Mouse (Mus musculus) liver, embryonic 14.5 days (tissue): ENCODE measurements at regions not wholly inside any gene's neighbourhood (a gene's known extent, or its start where the extent isn't known, plus 50 kb on each side); places are given as distances from the start of the nearest gene placed in this dataset.

Experiments
- ATAC-seq: fragments of 200-750 bp; cut with Nextera tagmentation; 2 replicates; pipeline ENCODE4 v1.8.0; 2017; ENCODE audit warnings: moderate number of reproducible peaks, mild to moderate bottlenecking, moderate library complexity; ENCODE audit not compliant: insufficient read depth
- DNase-seq, 3 experiments: peaks; one replicate each; pipeline ENCODE4 v3.0.0-alpha.2; 2012 to 2013; ENCODE audit warnings: low read depth in 3 of 3, low spot score in 3 of 3
- H3K27ac ChIP-seq: fragments of 300-500 bp; sonication (generic); 2 replicates; pipeline ENCODE4 v1.5.1; 2014; ENCODE audit warnings: moderate library complexity, mild to moderate bottlenecking, control low read depth, inconsistent platforms
- H3K27me3 ChIP-seq: fragments of 300-500 bp; sonication (generic); 2 replicates; pipeline ENCODE4 v1.6.1; 2014; ENCODE audit warnings: mild to moderate bottlenecking, low read length, moderate library complexity; ENCODE audit not compliant: control insufficient read depth, insufficient read depth
- H3K36me3 ChIP-seq: fragments of 300-500 bp; sonication (generic); replicated peaks from 2 replicates; pipeline ENCODE4 v1.6.1; 2014; ENCODE audit warnings: low read depth; ENCODE audit not compliant: control insufficient read depth, insufficient read depth
- H3K4me1 ChIP-seq, 2 experiments: fragments of 200-500 bp in 1 of 2; fragments of 300-500 bp in 1 of 2; sonication (generic) in 1 of 2; replicated peaks; 2 replicates each; pipeline ENCODE4 v1.6.1; 2012 to 2014; ENCODE audit warnings: antibody characterized with exemption in 1 of 2, inconsistent platforms in 1 of 2, low read length in 1 of 2; ENCODE audit not compliant: control insufficient read depth in 2 of 2, insufficient read depth in 2 of 2
- H3K4me2 ChIP-seq: fragments of 300-500 bp; sonication (generic); 2 replicates; pipeline ENCODE4 v1.6.1; 2014; ENCODE audit warnings: low read depth, mild to moderate bottlenecking, control low read depth, moderate library complexity
- H3K4me3 ChIP-seq, 2 experiments: fragments of 200-500 bp in 1 of 2; fragments of 300-500 bp in 1 of 2; sonication (generic) in 1 of 2; 2 replicates each; pipeline ENCODE4 v1.5.1; 2012 to 2014; ENCODE audit warnings: low read depth in 2 of 2, low read length in 2 of 2, mild to moderate bottlenecking in 2 of 2, control low read depth in 1 of 2, inconsistent platforms in 1 of 2, moderate library complexity in 1 of 2; ENCODE audit not compliant: insufficient read depth in 1 of 2
- H3K9ac ChIP-seq: fragments of 300-500 bp; sonication (generic); replicated peaks from 2 replicates; pipeline ENCODE4 v1.6.1; 2014; ENCODE audit warnings: mild to moderate bottlenecking, control low read depth, moderate library complexity
- H3K9me3 ChIP-seq: fragments of 300-500 bp; sonication (generic); 2 replicates; pipeline ENCODE4 v1.6.1; 2016; ENCODE audit warnings: low read length, mixed read lengths; ENCODE audit not compliant: control insufficient read depth
- CTCF ChIP-seq: IDR thresholded peaks from 2 replicates; pipeline ENCODE4 v1.5.1; 2016; ENCODE audit warnings: antibody characterized with exemption, low read depth, control low read depth
- EP300 ChIP-seq: IDR thresholded peaks from 2 replicates; pipeline ENCODE4 v1.6.1; 2016; ENCODE audit warnings: antibody characterized with exemption, low read depth
- WGBS: fragments of 180-500 bp; shearing (Covaris S2); extraction: QIAGEN DNeasy Blood & Tissue Kit; methylation state at CpG from one replicate; pipeline ENCODE4 v1.1.7; 2014; ENCODE audit not compliant: insufficient replicate concordance; 5-methylcytosine and 5-hydroxymethylcytosine counted together

- TF ChIP-seq CTCF = no peak
- no peak for TF ChIP-seq EP300
These were observed 204.2 kb downstream of the Ccser2 start for GRCm38 (mm10) chr14:36764377-36764776.

GRCm38 (mm10) chr14:36756056-36756455, 212.5 kb downstream of the Ccser2 start:
- no peaks in the 10 kb centered on the region for H3K4me1 ChIP-seq
- no peaks in the 10 kb centered on the region for H3K36me3 ChIP-seq
- no peak overlapping the region for H3K27ac ChIP-seq
- DNase-seq (no peak), ATAC-seq (no peak)
- no peaks in the 10 kb centered on the region for H3K9me3 ChIP-seq
- H3K4me3 ChIP-seq = no peak overlapping the region
- TF ChIP-seq CTCF (no peak), EP300 (no peak)
- 59% methylated on average over 6 of the region's 6 CpGs for WGBS
- no peak overlapping the region for H3K9ac ChIP-seq
- H3K27me3 ChIP-seq = no peaks in the 10 kb centered on the region
- H3K4me2 ChIP-seq = no peak overlapping the region

More at GRCm38 (mm10) chr14:36764377-36764776, 204.2 kb downstream of the Ccser2 start:
- no peaks in the 10 kb centered on the region for H3K27me3 ChIP-seq
- no peak for DNase-seq
- H3K4me1 ChIP-seq = no peaks in the 10 kb centered on the region
- ATAC-seq = no peak
- no peaks in the 10 kb centered on the region for H3K36me3 ChIP-seq
- H3K9ac ChIP-seq = no peak overlapping the region
- 44% methylated on average over 4 of the region's 4 CpGs for WGBS
- H3K4me2 ChIP-seq = no peak overlapping the region
- no peak overlapping the region for H3K4me3 ChIP-seq
- H3K27ac ChIP-seq = no peak overlapping the region
- H3K9me3 ChIP-seq = no peaks in the 10 kb centered on the region

- no peak overlapping the region for H3K27ac ChIP-seq
- WGBS = 67% methylated on average over 6 of the region's 6 CpGs
- no peak overlapping the region for H3K4me2 ChIP-seq
- ATAC-seq (no peak), DNase-seq (no peak)
- no peak overlapping the region for H3K4me3 ChIP-seq
- no peaks in the 10 kb centered on the region for H3K9me3 ChIP-seq
- H3K4me1 ChIP-seq = no peaks in the 10 kb centered on the region
- H3K36me3 ChIP-seq = no peaks in the 10 kb centered on the region
- no peak for TF ChIP-seq CTCF
- no peak for TF ChIP-seq EP300
- H3K9ac ChIP-seq = no peak overlapping the region
- H3K27me3 ChIP-seq = no peaks in the 10 kb centered on the region
These were observed 220.3 kb downstream of the Ccser2 start for GRCm38 (mm10) chr14:36748130-36748883.

- no peak for ATAC-seq
- WGBS = 55% methylated on average over 8 of the region's 8 CpGs
- Histone ChIP-seq H3K9ac (no peak overlapping the region), H3K36me3 (no peaks in the 10 kb centered on the region), H3K4me3 (no peak overlapping the region), H3K4me2 (no peak overlapping the region), H3K27ac (no peak overlapping the region), H3K4me1 (no peaks in the 10 kb centered on the region), H3K9me3 (no peaks in the 10 kb centered on the region), H3K27me3 (no peaks in the 10 kb centered on the region)
- DNase-seq = no peak
- TF ChIP-seq EP300 (no peak), CTCF (no peak)
These were observed 237.5 kb downstream of the Ccser2 start for GRCm38 (mm10) chr14:36731095-36731494.

GRCm38 (mm10) chr14:36726092-36726491, 242.5 kb downstream of the Ccser2 start:
- H3K9me3 ChIP-seq = no peaks in the 10 kb centered on the region
- WGBS = 51% methylated on average over 6 of the region's 6 CpGs

More at GRCm38 (mm10) chr14:36726092-36726491, 242.5 kb downstream of the Ccser2 start:
- Histone ChIP-seq H3K9ac (no peak overlapping the region), H3K4me2 (no peak overlapping the region), H3K36me3 (no peaks in the 10 kb centered on the region), H3K27me3 (no peaks in the 10 kb centered on the region), H3K4me1 (no peaks in the 10 kb centered on the region), H3K4me3 (no peak overlapping the region), H3K27ac (no peak overlapping the region)
- DNase-seq = no peak
- ATAC-seq = no peak
- TF ChIP-seq CTCF = no peak
- TF ChIP-seq EP300 = no peak
